Mouse (Mus musculus): ENCODE data around the gene Cyba. TPM values are rescaled to one million over a fixed set of nuclear protein-coding genes. Genes with fewer than 3 reads are reported as not detected.

Gene Cyba
- polyA plus RNA-seq, 1 experiment from 2014 or later, result 118 TPM

- H3K36me3 ChIP-seq, result peaks cover 16% of the 10 kb centered on the region
- H3K27me3 ChIP-seq, result no peaks in the 10 kb centered on the region
- peak overlapping the region; percentile 95 for H3K4me3 ChIP-seq
- no peaks in the 10 kb centered on the region for H3K9me3 ChIP-seq
- no peak for ATAC-seq (ENCODE audit: insufficient number of reproducible peaks, insufficient read depth, low FRiP score, low TSS enrichment, low read depth)
- peak overlapping the region; percentile 93 for H3K9ac ChIP-seq
- H3K27ac ChIP-seq, result peak overlapping the region; percentile 51; the same call in 1 of the 2 replicates
- 28% methylated on average over 13 of the region's 13 CpGs for WGBS
- H3K4me1 ChIP-seq, result peaks cover 20% of the 10 kb centered on the region
- peak overlapping the region; percentile 59 for H3K4me2 ChIP-seq
Observed at GRCm38 (mm10) chr8:122375751-122376364, 56.9 kb downstream of the Cyba start.

- Histone ChIP-seq H3K36me3 (peaks cover 12% of the 10 kb centered on the region), H3K27ac (no peak overlapping the region), H3K4me1 (peaks cover 20% of the 10 kb centered on the region), H3K9ac (no peak overlapping the region), H3K4me2 (peak overlapping the region; percentile 59), H3K4me3 (0 out of 2 replicates have a peak overlapping the region, but pooled peaks have one; percentile 95), H3K27me3 (no peaks in the 10 kb centered on the region), H3K9me3 (no peaks in the 10 kb centered on the region)
- 93% methylated on average over 7 of the region's 7 CpGs for WGBS
- no peak for ATAC-seq (ENCODE audit: insufficient number of reproducible peaks, insufficient read depth, low FRiP score, low TSS enrichment, low read depth)
Observed at GRCm38 (mm10) chr8:122375320-122375719, 57.4 kb downstream of the Cyba start.

Small RNA genes lying within 50 kb of the gene (microRNA-seq; reads per million reads assigned to microRNA genes)
- gene Gm24366, result not detected

Other genes starting within 250 kb of the Cyba start
- gene Zfpm1, start 150.8 kb downstream of the Cyba start, polyA plus RNA-seq (2015; fragmentation: Nextera tagmentation; extraction: Ambion mirVana), result 1.7 and 1.8 TPM in 2 replicates
- 0.26 and 0.66 TPM in 2 replicates for gene Trhr2, start 72.2 kb downstream of the Cyba start, polyA plus RNA-seq (2015; fragmentation: Nextera tagmentation; extraction: Ambion mirVana)
- gene Zc3h18, start 56.3 kb downstream of the Cyba start, polyA plus RNA-seq (2015; fragmentation: Nextera tagmentation; extraction: Ambion mirVana), result 54.8 and 59.1 TPM in 2 replicates
- gene Il17c, start 10.9 kb downstream of the Cyba start, polyA plus RNA-seq (2015; fragmentation: Nextera tagmentation; extraction: Ambion mirVana), result 0.31 TPM in 1 of 2 replicates, not detected in the other
- gene Mvd, start 10.5 kb upstream of the Cyba start, polyA plus RNA-seq (2015; fragmentation: Nextera tagmentation; extraction: Ambion mirVana), result 34.8 and 43.3 TPM in 2 replicates
- gene Snai3, start 27.8 kb upstream of the Cyba start, polyA plus RNA-seq (2015; fragmentation: Nextera tagmentation; extraction: Ambion mirVana), result 1.2 TPM in 2 replicates
- gene Rnf166, start 43.1 kb upstream of the Cyba start, polyA plus RNA-seq (2015; fragmentation: Nextera tagmentation; extraction: Ambion mirVana), result 51.1 and 51.3 TPM in 2 replicates
- gene Ctu2, start 43.2 kb upstream of the Cyba start, polyA plus RNA-seq (2015; fragmentation: Nextera tagmentation; extraction: Ambion mirVana), result 54.9 and 69.0 TPM in 2 replicates
- gene Piezo1, start 118.4 kb upstream of the Cyba start, polyA plus RNA-seq (2015; fragmentation: Nextera tagmentation; extraction: Ambion mirVana), result 8.4 and 16.2 TPM in 2 replicates
- 34.3 and 39.6 TPM in 2 replicates for gene Cdt1, start 135.1 kb upstream of the Cyba start, polyA plus RNA-seq (2015; fragmentation: Nextera tagmentation; extraction: Ambion mirVana)
- gene Aprt, start 144.0 kb upstream of the Cyba start, polyA plus RNA-seq (2015; fragmentation: Nextera tagmentation; extraction: Ambion mirVana), result 296 and 355 TPM in 2 replicates
- gene Galns, start 178.5 kb upstream of the Cyba start, polyA plus RNA-seq (2015; fragmentation: Nextera tagmentation; extraction: Ambion mirVana), result 7.5 and 7.6 TPM in 2 replicates
- 53.0 and 57.7 TPM in 2 replicates for gene Trappc2l, start 178.7 kb upstream of the Cyba start, polyA plus RNA-seq (2015; fragmentation: Nextera tagmentation; extraction: Ambion mirVana)
- not detected in 2 replicates for gene Pabpn1l, start 189.8 kb upstream of the Cyba start, polyA plus RNA-seq (2015; fragmentation: Nextera tagmentation; extraction: Ambion mirVana)

Measured in embryonic facial prominence, embryonic 13.5 days (tissue).